Mouse (Mus musculus): ENCODE results near the gene Ppp2r5a.

- TF ChIP-seq CTCF (IDR thresholded peaks at IDR 0.05; ENCODE audit: borderline replicate concordance, insufficient read depth, low read length), result no peak
- TF ChIP-seq POLR2A (IDR thresholded peaks at IDR 0.05; ENCODE audit: low read depth, low read length), result no peak
Measured at GRCm38 (mm10) chr1:191303736-191304135, 99.3 kb downstream of the Ppp2r5a start.
